Mouse (Mus musculus) forebrain, postnatal 0 days (tissue): ENCODE measurements around the gene Elf3. TPM values are rescaled to one million over a fixed set of nuclear protein-coding genes. Genes with fewer than 3 reads are reported as not detected.
A peak's percentile ranks its signal among the peaks of the same experiment; 100 is the strongest.
"Not testable (repeated sequence)": the region's sequence is repeated elsewhere in the genome, so short reads cannot be mapped to it uniquely, and the experiment has no call there.

Experiments used
- ATAC-seq: fragments of 200-750 bp; cut with Nextera tagmentation; 2 replicates; pipeline ENCODE4 v1.8.0; 2017; ENCODE audit warnings: mild to moderate bottlenecking, moderate library complexity
- DNase-seq: peaks from one replicate; pipeline ENCODE4 v3.0.0-alpha.2; 2015
- H3K27ac ChIP-seq: fragments of 300-500 bp; sonication (generic); 2 replicates; pipeline ENCODE4 v1.5.1; 2014; ENCODE audit warnings: low read depth, mild to moderate bottlenecking, antibody characterized with exemption, low read length, moderate library complexity, mixed read lengths
- H3K27me3 ChIP-seq: fragments of 300-500 bp; sonication (generic); 2 replicates; pipeline ENCODE4 v1.6.1; 2014; ENCODE audit warnings: mild to moderate bottlenecking, low read length, mixed read lengths; ENCODE audit not compliant: insufficient read depth
- H3K36me3 ChIP-seq: fragments of 300-500 bp; sonication (generic); 2 replicates; pipeline ENCODE4 v1.6.1; 2014; ENCODE audit warnings: mild to moderate bottlenecking, moderate library complexity; ENCODE audit not compliant: insufficient read depth
- H3K4me1 ChIP-seq: fragments of 300-500 bp; sonication (generic); 2 replicates; pipeline ENCODE4 v1.6.1; 2014; ENCODE audit warnings: antibody characterized with exemption; ENCODE audit not compliant: insufficient read depth
- H3K4me2 ChIP-seq: fragments of 300-500 bp; sonication (generic); 2 replicates; pipeline ENCODE4 v1.6.1; 2014; ENCODE audit warnings: low read depth, mild to moderate bottlenecking, moderate library complexity
- H3K4me3 ChIP-seq: fragments of 300-500 bp; sonication (generic); 2 replicates; pipeline ENCODE4 v1.5.1; 2014; ENCODE audit warnings: low read depth, low read length, mixed read lengths
- H3K9ac ChIP-seq: fragments of 300-500 bp; sonication (generic); 2 replicates; pipeline ENCODE4 v1.6.1; 2014; ENCODE audit warnings: mild to moderate bottlenecking
- H3K9me3 ChIP-seq: fragments of 300-500 bp; sonication (generic); 2 replicates; pipeline ENCODE4 v1.6.1; 2016; ENCODE audit warnings: low read length
- CTCF ChIP-seq: sonication (generic); IDR thresholded peaks from 2 replicates; pipeline ENCODE4 v1.5.1; 2016; ENCODE audit warnings: antibody characterized with exemption, control low read depth, low read depth
- WGBS: fragments of 180-500 bp; shearing (Covaris S2); extraction: QIAGEN DNeasy Blood & Tissue Kit; methylation state at CpG from one replicate; pipeline ENCODE4 v1.1.7; 2014; 5-methylcytosine and 5-hydroxymethylcytosine counted together
- polyA plus RNA-seq: library from polyadenylated mRNA; unstranded; fragments of >200 nt; fragmentation: Nextera tagmentation; extraction: Ambion mirVana; gene quantifications from 2 replicates; pipeline ENCODE4 v1.2.1, GENCODE M21; 2015
- total RNA-seq: library from RNA; depleted of rRNA; stranded (reverse); fragments of >200 nt; gene quantifications from 2 replicates; pipeline ENCODE4 v1.2.3, GENCODE M21; 2014

Elf3 gene
- total and polyA plus RNA-seq, 2 experiments from 2014 or later = 0.21 TPM; not detected in 1

- Histone ChIP-seq H3K4me1 (peaks cover 9% of the 10 kb centered on the region; the same call in 1 of the 2 replicates), H3K36me3 (peaks cover 39% of the 10 kb centered on the region), H3K27me3 (no peaks in the 10 kb centered on the region), H3K4me3 (no peak overlapping the region), H3K9me3 (no peaks in the 10 kb centered on the region), H3K4me2 (no peak overlapping the region), H3K9ac (no peak overlapping the region), H3K27ac (no peak overlapping the region)
- ATAC-seq = no peak
- TF ChIP-seq CTCF = no peak
- no peak for DNase-seq
- WGBS = 75% methylated on average over 6 of the region's 6 CpGs
Observed at GRCm38 (mm10) chr1:135260931-135261330, 2.6 kb upstream of the Elf3 start.

DNA sequence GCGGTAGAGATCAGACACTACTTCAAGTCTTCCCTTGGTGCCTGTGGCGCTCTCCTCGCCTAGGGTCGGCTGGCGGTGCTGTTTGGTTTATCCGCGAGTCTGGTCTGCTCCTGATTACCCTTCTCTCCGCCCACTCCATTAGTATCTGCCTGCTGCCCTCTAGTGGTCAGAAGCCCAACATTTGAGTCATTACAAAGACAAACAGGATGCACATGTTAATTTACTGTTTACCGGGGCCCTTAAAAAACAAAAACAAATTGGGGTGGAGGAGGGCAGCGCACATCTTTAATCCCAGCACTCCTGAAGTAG lies 714 bp upstream of the Elf3 start:
- 0 out of 2 replicates have a peak overlapping the region, but pooled peaks have one; percentile 14 for H3K9ac ChIP-seq
- H3K4me1 ChIP-seq = peaks cover 9% of the 10 kb centered on the region; the same call in 1 of the 2 replicates
- TF ChIP-seq CTCF = peak; percentile 89
- peaks cover 21% of the 10 kb centered on the region for H3K36me3 ChIP-seq
- peak overlapping the region; percentile 22 for H3K4me3 ChIP-seq
- no peak overlapping the region for H3K27ac ChIP-seq
- H3K27me3 ChIP-seq = no peaks in the 10 kb centered on the region
- DNase-seq (peak; percentile 89), ATAC-seq (peak; percentile 91)
- H3K9me3 ChIP-seq = no peaks in the 10 kb centered on the region
- H3K4me2 ChIP-seq = peak overlapping the region; percentile 44
- WGBS = 1% methylated on average over 10 of the region's 10 CpGs

DNA sequence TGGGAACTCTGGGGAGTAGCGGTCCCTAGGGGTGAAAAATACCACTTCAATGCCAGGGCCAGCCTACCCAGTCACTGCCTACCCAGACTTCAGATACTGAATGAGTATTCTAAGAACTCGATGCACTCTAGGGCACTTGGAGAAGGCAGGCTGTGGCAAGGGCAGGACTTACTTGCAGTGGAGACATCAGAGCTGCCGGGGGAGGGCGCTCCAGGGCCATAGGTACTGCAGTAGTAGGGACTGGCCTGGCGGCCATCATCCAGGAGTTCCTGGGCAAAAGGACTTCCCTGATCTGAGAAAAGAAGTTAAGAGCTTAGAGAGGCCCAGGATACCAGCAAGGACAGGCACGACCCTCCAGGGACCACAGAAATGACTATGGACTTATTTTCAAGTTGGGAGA lies 2.1 kb downstream of the Elf3 start:
- DNase-seq (no peak), ATAC-seq (no peak)
- Histone ChIP-seq H3K4me1 (peaks cover 9% of the 10 kb centered on the region; the same call in 1 of the 2 replicates), H3K27ac (no peak overlapping the region), H3K9ac (no peak overlapping the region), H3K4me3 (no peak overlapping the region), H3K4me2 (no peak overlapping the region), H3K9me3 (no peaks in the 10 kb centered on the region), H3K36me3 (no peaks in the 10 kb centered on the region), H3K27me3 (no peaks in the 10 kb centered on the region)
- WGBS = 86% methylated on average over 6 of the region's 6 CpGs
- TF ChIP-seq CTCF = no peak

GRCm38 (mm10) chr1:135252854-135253253 lies 5.5 kb downstream of the Elf3 start:
- ATAC-seq (no peak), DNase-seq (no peak)
- Histone ChIP-seq H3K4me3 (no peak overlapping the region), H3K27ac (no peak overlapping the region), H3K27me3 (no peaks in the 10 kb centered on the region), H3K4me2 (no peak overlapping the region), H3K36me3 (no peaks in the 10 kb centered on the region), H3K4me1 (no peaks in the 10 kb centered on the region), H3K9ac (no peak overlapping the region), H3K9me3 (no peaks in the 10 kb centered on the region)
- no peak for TF ChIP-seq CTCF
- 41% methylated on average over 4 of the region's 4 CpGs for WGBS

DNA sequence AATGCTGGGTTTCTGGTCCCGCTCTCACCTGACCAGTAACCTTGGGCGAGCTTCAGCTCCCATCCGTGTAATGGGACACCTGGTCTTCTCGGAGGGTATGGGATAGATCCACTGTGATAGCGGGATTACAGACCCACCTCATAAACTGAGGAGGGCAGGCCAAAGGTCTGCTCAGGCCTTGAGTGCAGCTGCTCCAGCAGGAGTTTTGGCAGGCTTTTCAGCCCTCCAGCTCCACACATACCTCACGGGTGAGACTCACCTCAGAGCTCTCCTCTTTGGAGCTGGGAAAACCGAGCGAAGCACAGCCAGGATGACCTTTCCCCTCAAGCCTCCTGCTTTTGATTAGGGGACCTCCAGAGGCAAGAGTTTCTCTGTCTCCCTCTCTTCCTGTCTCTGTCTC lies 7.0 kb downstream of the Elf3 start:
- H3K36me3 ChIP-seq = no peaks in the 10 kb centered on the region
- H3K27ac ChIP-seq = no peak overlapping the region
- no peaks in the 10 kb centered on the region for H3K27me3 ChIP-seq
- no peak overlapping the region for H3K4me2 ChIP-seq
- H3K4me1 ChIP-seq = no peaks in the 10 kb centered on the region
- TF ChIP-seq CTCF = no peak
- H3K4me3 ChIP-seq = no peak overlapping the region
- no peaks in the 10 kb centered on the region for H3K9me3 ChIP-seq
- no peak overlapping the region for H3K9ac ChIP-seq
- WGBS = 89% methylated on average over 8 of the region's 8 CpGs
- DNase-seq (no peak), ATAC-seq (no peak)

DNA sequence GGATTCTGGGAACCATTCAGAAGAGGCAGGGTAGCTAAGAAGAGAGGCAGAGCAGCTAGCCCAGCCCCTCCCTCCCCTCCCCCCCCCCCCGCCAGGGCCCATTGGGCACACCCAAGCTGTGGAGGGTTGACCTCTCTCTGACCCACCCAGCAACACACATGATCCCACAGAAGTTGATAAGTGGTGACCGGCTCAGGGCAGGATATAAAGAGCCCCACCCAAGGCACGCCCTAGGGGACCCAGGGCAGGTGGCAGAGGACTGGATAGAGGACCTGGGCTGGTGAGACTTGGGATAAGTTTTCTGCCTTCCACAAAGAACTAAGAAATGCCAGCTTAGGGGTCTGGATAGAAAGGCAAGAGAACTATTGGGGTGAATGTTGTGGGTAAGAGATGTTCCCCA lies 7.7 kb downstream of the Elf3 start:
- H3K9ac ChIP-seq = no peak overlapping the region
- H3K4me3 ChIP-seq = no peak overlapping the region
- WGBS = 79% methylated on average over 2 of the region's 3 CpGs
- DNase-seq (no peak), ATAC-seq (no peak)
- H3K27me3 ChIP-seq = no peaks in the 10 kb centered on the region
- H3K4me2 ChIP-seq = no peak overlapping the region
- H3K9me3 ChIP-seq = no peaks in the 10 kb centered on the region
- no peaks in the 10 kb centered on the region for H3K36me3 ChIP-seq
- H3K4me1 ChIP-seq = no peaks in the 10 kb centered on the region
- H3K27ac ChIP-seq = no peak overlapping the region
- no peak for TF ChIP-seq CTCF

GRCm38 (mm10) chr1:135248434-135248850 lies 9.9 kb downstream of the Elf3 start:
- 3% methylated on average over 15 of the region's 15 CpGs for WGBS
- Histone ChIP-seq H3K9me3 (no peaks in the 10 kb centered on the region), H3K4me2 (peak overlapping the region; percentile 66), H3K27me3 (no peaks in the 10 kb centered on the region), H3K4me1 (no peaks in the 10 kb centered on the region), H3K36me3 (no peaks in the 10 kb centered on the region), H3K9ac (peak overlapping the region; percentile 49), H3K4me3 (peak overlapping the region; percentile 43), H3K27ac (peak overlapping the region; percentile 79)
- DNase-seq (peak; percentile 77), ATAC-seq (peak; percentile 97)
- TF ChIP-seq CTCF = no peak

DNA sequence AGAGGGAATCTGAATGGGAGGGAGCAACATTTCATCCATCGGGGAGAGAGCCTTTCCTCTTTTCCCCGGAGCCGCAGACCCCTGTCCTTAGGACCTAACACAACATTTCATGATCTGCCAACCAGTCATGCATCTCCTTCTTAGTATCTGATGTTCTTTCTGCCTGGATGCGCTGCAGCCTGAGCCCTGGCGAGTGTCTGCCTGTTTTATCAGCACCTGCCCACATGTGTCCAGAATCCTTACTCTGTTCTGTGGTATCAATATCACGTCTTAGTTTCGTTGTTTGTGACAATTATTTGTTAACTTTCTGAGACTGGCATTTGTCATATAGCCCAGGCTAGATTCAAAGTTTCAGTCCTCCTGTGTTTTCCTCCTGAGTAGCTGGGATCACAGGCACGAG lies 14.4 kb downstream of the Elf3 start:
- Histone ChIP-seq H3K4me2 (no peak overlapping the region), H3K36me3 (no peaks in the 10 kb centered on the region), H3K9ac (no peak overlapping the region), H3K27ac (no peak overlapping the region), H3K4me3 (no peak overlapping the region), H3K4me1 (no peaks in the 10 kb centered on the region), H3K9me3 (no peaks in the 10 kb centered on the region), H3K27me3 (no peaks in the 10 kb centered on the region)
- 72% methylated on average over 8 of the region's 8 CpGs for WGBS
- no peak for TF ChIP-seq CTCF
- ATAC-seq = no peak
- DNase-seq = no peak

DNA sequence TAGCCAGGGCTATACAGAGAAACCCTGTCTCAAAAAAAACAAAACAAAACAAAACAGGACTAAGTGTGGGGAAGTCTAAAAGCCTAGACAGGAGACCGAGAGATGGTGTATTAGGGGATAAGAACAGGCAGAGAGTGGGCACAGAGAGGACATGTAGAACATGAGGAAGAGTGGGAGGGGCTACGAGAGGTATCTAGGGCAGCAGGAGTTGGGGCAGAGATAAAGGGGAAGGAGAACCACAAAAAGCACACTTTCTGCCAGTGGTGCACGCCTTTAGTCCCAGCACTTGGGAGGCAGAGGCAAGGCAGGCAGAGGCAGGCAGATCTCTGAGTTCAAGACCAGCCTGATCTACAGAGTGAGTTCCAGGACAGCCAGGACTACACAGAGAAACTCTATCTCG lies 18.2 kb downstream of the Elf3 start:
- not testable (repeated sequence) for H3K4me2 ChIP-seq, H3K27ac ChIP-seq, H3K9ac ChIP-seq, H3K9me3 ChIP-seq, DNase-seq, H3K27me3 ChIP-seq, H3K4me3 ChIP-seq, H3K36me3 ChIP-seq, H3K4me1 ChIP-seq, ATAC-seq
- WGBS = 87% methylated on average over 4 of the region's 4 CpGs
